Mouse (Mus musculus) WW6 (cell line): ENCODE data around the gene Sit1.
A peak's percentile ranks its signal among the peaks of the same experiment; 100 is the strongest.
"Not testable (repeated sequence)": the region's sequence is repeated elsewhere in the genome, so short reads cannot be mapped to it uniquely, and the experiment has no call there.

Experiments
- DNase-seq: peaks from one replicate; pipeline ENCODE4 v3.0.0-alpha.2; 2013; ENCODE audit warnings: low read depth, low spot score

Sit1 gene

GRCm38 (mm10) chr4:43499407-43500333 is 16.1 kb upstream of the Sit1 start, which contains the start of gene Arhgef39:
Arhgef39 (minus strand) TSS chr4:43499695.
- DNase-seq, result no peak

GRCm38 (mm10) chr4:43498983-43499382 is 15.4 kb upstream of the Sit1 start:
- no peak for DNase-seq

- no peak for DNase-seq
These were observed 14.4 kb upstream of the Sit1 start for GRCm38 (mm10) chr4:43497946-43498345.

- DNase-seq, result no peak
These were observed 13.9 kb upstream of the Sit1 start for GRCm38 (mm10) chr4:43497405-43497804.

- DNase-seq, result no peak
These were observed 13.1 kb upstream of the Sit1 start for GRCm38 (mm10) chr4:43496587-43496986.

- DNase-seq, result no peak
These were observed 10.3 kb upstream of the Sit1 start for GRCm38 (mm10) chr4:43493846-43494240.

- peak; percentile 80 for DNase-seq
These were observed 9.8 kb upstream of the Sit1 start for GRCm38 (mm10) chr4:43493186-43493845.

GRCm38 (mm10) chr4:43492821-43493185 is 9.3 kb upstream of the Sit1 start, which contains the start of gene Ccdc107:
Ccdc107 (plus strand) TSS chr4:43492900.
- DNase-seq, result peak; percentile 93

GRCm38 (mm10) chr4:43492101-43492820 is 8.7 kb upstream of the Sit1 start:
- DNase-seq, result no peak

- no peak for DNase-seq
These were observed 7.3 kb upstream of the Sit1 start for GRCm38 (mm10) chr4:43490801-43491200.

- no peak for DNase-seq
These were observed 6.1 kb upstream of the Sit1 start for GRCm38 (mm10) chr4:43489611-43490010.

GRCm38 (mm10) chr4:43485666-43486065 is 2.1 kb upstream of the Sit1 start:
- DNase-seq, result not testable (repeated sequence)

GRCm38 (mm10) chr4:43482591-43482990 is 943 bp downstream of the Sit1 start:
- no peak for DNase-seq

GRCm38 (mm10) chr4:43481894-43482456 is 1.6 kb downstream of the Sit1 start:
- no peak for DNase-seq

- no peak for DNase-seq
These were observed 2.5 kb downstream of the Sit1 start for GRCm38 (mm10) chr4:43480985-43481384.

GRCm38 (mm10) chr4:43478906-43479832 is 4.4 kb downstream of the Sit1 start:
- DNase-seq, result no peak

GRCm38 (mm10) chr4:43478534-43478858 is 5.0 kb downstream of the Sit1 start:
- DNase-seq, result no peak

- DNase-seq, result peak; percentile 73
These were observed 5.5 kb downstream of the Sit1 start for GRCm38 (mm10) chr4:43477857-43478533.

GRCm38 (mm10) chr4:43476604-43477003 is 6.9 kb downstream of the Sit1 start:
- no peak for DNase-seq

- no peak for DNase-seq
These were observed 9.9 kb downstream of the Sit1 start for GRCm38 (mm10) chr4:43473636-43474035.
